Mouse (Mus musculus) liver, embryonic 14.5 days (tissue): ENCODE results near the gene Shc1. TPM values are rescaled to one million over a fixed set of nuclear protein-coding genes. Genes with fewer than 3 reads are reported as not detected.

Source experiments
- ATAC-seq: fragments of 200-750 bp; cut with Nextera tagmentation; 2 replicates; pipeline ENCODE4 v1.8.0; 2017; ENCODE audit warnings: moderate number of reproducible peaks, mild to moderate bottlenecking, moderate library complexity; ENCODE audit not compliant: insufficient read depth
- DNase-seq, 3 experiments: peaks; one replicate each; pipeline ENCODE4 v3.0.0-alpha.2; 2012 to 2013; ENCODE audit warnings: low read depth in 3 of 3, low spot score in 3 of 3
- H3K27ac ChIP-seq: fragments of 300-500 bp; sonication (generic); 2 replicates; pipeline ENCODE4 v1.5.1; 2014; ENCODE audit warnings: moderate library complexity, mild to moderate bottlenecking, control low read depth, inconsistent platforms
- H3K27me3 ChIP-seq: fragments of 300-500 bp; sonication (generic); 2 replicates; pipeline ENCODE4 v1.6.1; 2014; ENCODE audit warnings: mild to moderate bottlenecking, low read length, moderate library complexity; ENCODE audit not compliant: control insufficient read depth, insufficient read depth
- H3K36me3 ChIP-seq: fragments of 300-500 bp; sonication (generic); replicated peaks from 2 replicates; pipeline ENCODE4 v1.6.1; 2014; ENCODE audit warnings: low read depth; ENCODE audit not compliant: control insufficient read depth, insufficient read depth
- H3K4me1 ChIP-seq, 2 experiments: fragments of 200-500 bp in 1 of 2; fragments of 300-500 bp in 1 of 2; sonication (generic) in 1 of 2; replicated peaks; 2 replicates each; pipeline ENCODE4 v1.6.1; 2012 to 2014; ENCODE audit warnings: antibody characterized with exemption in 1 of 2, inconsistent platforms in 1 of 2, low read length in 1 of 2; ENCODE audit not compliant: control insufficient read depth in 2 of 2, insufficient read depth in 2 of 2
- H3K4me2 ChIP-seq: fragments of 300-500 bp; sonication (generic); 2 replicates; pipeline ENCODE4 v1.6.1; 2014; ENCODE audit warnings: low read depth, mild to moderate bottlenecking, control low read depth, moderate library complexity
- H3K4me3 ChIP-seq, 2 experiments: fragments of 200-500 bp in 1 of 2; fragments of 300-500 bp in 1 of 2; sonication (generic) in 1 of 2; 2 replicates each; pipeline ENCODE4 v1.5.1; 2012 to 2014; ENCODE audit warnings: low read depth in 2 of 2, low read length in 2 of 2, mild to moderate bottlenecking in 2 of 2, control low read depth in 1 of 2, inconsistent platforms in 1 of 2, moderate library complexity in 1 of 2; ENCODE audit not compliant: insufficient read depth in 1 of 2
- H3K9ac ChIP-seq: fragments of 300-500 bp; sonication (generic); replicated peaks from 2 replicates; pipeline ENCODE4 v1.6.1; 2014; ENCODE audit warnings: mild to moderate bottlenecking, control low read depth, moderate library complexity
- H3K9me3 ChIP-seq: fragments of 300-500 bp; sonication (generic); 2 replicates; pipeline ENCODE4 v1.6.1; 2016; ENCODE audit warnings: low read length, mixed read lengths; ENCODE audit not compliant: control insufficient read depth
- CTCF ChIP-seq: IDR thresholded peaks from 2 replicates; pipeline ENCODE4 v1.5.1; 2016; ENCODE audit warnings: antibody characterized with exemption, low read depth, control low read depth
- EP300 ChIP-seq: IDR thresholded peaks from 2 replicates; pipeline ENCODE4 v1.6.1; 2016; ENCODE audit warnings: antibody characterized with exemption, low read depth
- WGBS: fragments of 180-500 bp; shearing (Covaris S2); extraction: QIAGEN DNeasy Blood & Tissue Kit; methylation state at CpG from one replicate; pipeline ENCODE4 v1.1.7; 2014; ENCODE audit not compliant: insufficient replicate concordance; 5-methylcytosine and 5-hydroxymethylcytosine counted together
- polyA plus RNA-seq, 2 experiments: library from polyadenylated mRNA; depleted of rRNA in 1 of 2; stranded (reverse) in 1 of 2; unstranded in 1 of 2; fragments of >200 nt; fragmentation: Nextera tagmentation in 1 of 2; extraction: Ambion mirVana in 1 of 2; gene quantifications; 2 replicates each; pipeline versions ENCODE4 v1.2.1 to v1.2.3; 2012 to 2014

Shc1 gene
- polyA plus RNA-seq, 2 experiments = 27.5 to 36.9 TPM

- H3K4me2 ChIP-seq = no peak overlapping the region
Observed at GRCm38 (mm10) chr3:89379388-89380131, 38.7 kb upstream of the Shc1 start.

DNA sequence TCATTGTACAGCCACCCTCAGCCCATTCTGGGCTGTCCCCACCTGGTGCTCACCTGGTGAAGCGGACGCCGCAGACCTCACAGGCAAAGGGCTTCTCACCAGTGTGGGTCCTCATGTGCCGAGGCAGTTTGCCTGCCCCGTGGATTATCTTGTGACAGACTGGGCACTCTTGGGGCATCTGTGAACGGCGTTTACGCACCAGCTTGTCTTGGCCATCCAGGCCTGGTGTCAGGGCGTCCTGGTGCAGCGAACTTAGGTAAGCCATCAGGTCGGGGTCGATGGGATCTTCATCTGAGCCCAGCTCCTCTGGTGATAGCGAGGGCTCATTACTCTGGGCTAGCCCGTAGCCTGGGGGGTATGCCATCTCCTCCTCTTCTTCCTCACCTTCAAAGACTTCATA, 38.0 kb upstream of the Shc1 start:
- H3K27me3 ChIP-seq = no peaks in the 10 kb centered on the region

More at GRCm38 (mm10) chr3:89379388-89380131, 38.7 kb upstream of the Shc1 start:
- peaks cover 0 to 2% of the 10 kb centered on the region in 2 experiments; a peak in 1 of 4 replicates for H3K4me1 ChIP-seq
- H3K4me3 ChIP-seq = no peak overlapping the region
- H3K9ac ChIP-seq = no peak overlapping the region
- no peak overlapping the region for H3K27ac ChIP-seq
- ATAC-seq (no peak), DNase-seq (no peak)
- H3K27me3 ChIP-seq = no peaks in the 10 kb centered on the region
- H3K9me3 ChIP-seq = no peaks in the 10 kb centered on the region
- WGBS = 71% methylated on average over 31 of the region's 31 CpGs
- no peak for TF ChIP-seq CTCF
- TF ChIP-seq EP300 = no peak
- H3K36me3 ChIP-seq = no peaks in the 10 kb centered on the region

GRCm38 (mm10) chr3:89380711-89381110, 37.5 kb upstream of the Shc1 start:
- DNase-seq (no peak), ATAC-seq (no peak)
- no peaks in the 10 kb centered on the region for H3K36me3 ChIP-seq
- peaks cover 0 to 2% of the 10 kb centered on the region in 2 experiments; a peak in 1 of 4 replicates for H3K4me1 ChIP-seq
- no peak overlapping the region for H3K27ac ChIP-seq
- H3K9me3 ChIP-seq = no peaks in the 10 kb centered on the region
- 82% methylated on average over 18 of the region's 18 CpGs for WGBS
- no peak overlapping the region for H3K4me3 ChIP-seq
- no peaks in the 10 kb centered on the region for H3K27me3 ChIP-seq
- no peak overlapping the region for H3K9ac ChIP-seq
- H3K4me2 ChIP-seq = no peak overlapping the region
- TF ChIP-seq EP300 = no peak
- no peak for TF ChIP-seq CTCF

More for the DNA sequence above, 38.0 kb upstream of the Shc1 start:
- DNase-seq (no peak), ATAC-seq (no peak)
- 83% methylated on average over 14 of the region's 14 CpGs for WGBS
- Histone ChIP-seq H3K9ac (no peak overlapping the region), H3K9me3 (no peaks in the 10 kb centered on the region), H3K4me3 (no peak overlapping the region), H3K4me1 (peaks cover 0 to 2% of the 10 kb centered on the region in 2 experiments; a peak in 1 of 4 replicates), H3K27ac (no peak overlapping the region), H3K4me2 (no peak overlapping the region), H3K36me3 (no peaks in the 10 kb centered on the region)
- no peak for TF ChIP-seq CTCF
- no peak for TF ChIP-seq EP300

- Histone ChIP-seq H3K36me3 (no peaks in the 10 kb centered on the region), H3K4me3 (no peak overlapping the region), H3K27ac (no peak overlapping the region), H3K4me1 (peaks cover 0 to 2% of the 10 kb centered on the region in 2 experiments; a peak in 1 of 4 replicates), H3K9me3 (no peaks in the 10 kb centered on the region), H3K27me3 (no peaks in the 10 kb centered on the region), H3K9ac (no peak overlapping the region), H3K4me2 (no peak overlapping the region)
- TF ChIP-seq CTCF (no peak), EP300 (no peak)
- ATAC-seq = no peak
- no peak for DNase-seq
- 79% methylated on average over 11 of the region's 11 CpGs for WGBS
Observed at GRCm38 (mm10) chr3:89381233-89381632, 37.0 kb upstream of the Shc1 start.

DNA sequence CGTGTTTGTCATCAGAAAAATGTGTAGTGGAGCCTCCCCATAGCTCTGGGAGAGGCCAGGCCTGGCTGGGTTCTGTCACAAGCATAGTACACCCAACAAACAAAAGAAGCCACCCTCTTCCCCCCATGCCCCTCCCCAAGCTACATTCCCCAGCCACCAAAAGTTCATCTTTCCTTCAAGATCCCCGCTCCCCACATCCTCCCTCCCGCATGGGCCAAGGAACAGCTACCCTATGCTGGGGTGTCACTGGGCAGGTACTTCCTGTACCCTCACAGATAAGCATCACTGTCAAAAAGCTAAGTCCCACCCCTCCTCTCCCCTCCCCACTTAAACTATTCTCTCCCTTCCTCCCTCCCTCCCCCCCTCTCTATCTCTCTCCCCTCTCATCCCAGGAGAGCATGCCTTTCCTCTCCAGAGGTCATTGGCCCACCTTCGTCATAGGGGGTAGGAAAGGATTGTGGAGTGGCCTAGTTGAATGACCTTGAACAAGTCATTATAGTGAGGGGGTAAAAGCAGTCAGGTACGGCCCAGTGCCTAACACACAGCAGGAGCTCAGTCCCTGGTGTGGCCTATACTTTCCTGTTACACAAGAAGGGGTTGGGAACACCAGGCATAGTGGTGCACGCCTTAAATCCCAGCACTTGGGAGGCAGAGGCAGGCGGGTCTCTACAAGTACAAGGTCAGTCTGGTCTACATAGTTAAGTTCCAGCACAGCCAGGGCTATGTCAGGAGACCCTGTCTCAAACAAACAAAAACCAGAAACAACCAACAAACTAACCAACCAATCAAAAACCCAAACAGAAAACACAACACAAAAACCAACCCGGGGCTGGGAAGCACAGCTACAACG, 36.0 kb upstream of the Shc1 start:
- H3K9me3 ChIP-seq = no peaks in the 10 kb centered on the region
- H3K36me3 ChIP-seq = no peaks in the 10 kb centered on the region
- H3K4me3 ChIP-seq = no peak overlapping the region
- no peaks in the 10 kb centered on the region for H3K27me3 ChIP-seq
- TF ChIP-seq EP300 = no peak
- TF ChIP-seq CTCF = no peak
- 66% methylated on average over 9 of the region's 9 CpGs for WGBS
- H3K9ac ChIP-seq = no peak overlapping the region
- peaks cover 0 to 2% of the 10 kb centered on the region in 2 experiments; a peak in 1 of 4 replicates for H3K4me1 ChIP-seq
- no peak for ATAC-seq
- no peak overlapping the region for H3K27ac ChIP-seq
- no peak for DNase-seq
- H3K4me2 ChIP-seq = no peak overlapping the region
